Mouse (Mus musculus) c-Kit-positive CD71-negative TER-119-negative erythroid progenitor cells, embryonic 14.5 days (primary cell): ENCODE results near the gene Gm20379.
A peak's percentile ranks its signal among the peaks of the same experiment; 100 is the strongest.

Experiments used
- DNase-seq: peaks from one replicate; pipeline ENCODE4 v3.0.0-alpha.2; 2013; ENCODE audit warnings: low read depth

Gene Gm20379

DNA sequence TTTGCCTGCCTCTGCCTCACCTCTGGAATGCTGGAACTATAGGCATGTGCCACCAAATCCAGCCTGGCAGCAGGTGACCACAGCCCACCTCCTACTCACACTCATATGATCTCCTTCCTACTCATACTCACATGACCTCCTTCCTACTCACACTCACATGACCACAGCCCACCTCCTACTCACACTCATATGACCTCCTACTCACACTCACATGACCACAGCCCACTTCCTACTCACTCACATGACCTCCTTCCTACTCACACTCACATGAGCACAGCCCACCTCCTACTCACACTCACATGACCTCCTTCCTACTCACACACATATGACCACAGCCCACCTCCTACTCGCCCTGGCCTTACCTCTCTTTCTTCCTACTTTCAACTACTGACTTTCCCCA, 31.1 kb downstream of the Gm20379 start:
- no peak for DNase-seq

DNA sequence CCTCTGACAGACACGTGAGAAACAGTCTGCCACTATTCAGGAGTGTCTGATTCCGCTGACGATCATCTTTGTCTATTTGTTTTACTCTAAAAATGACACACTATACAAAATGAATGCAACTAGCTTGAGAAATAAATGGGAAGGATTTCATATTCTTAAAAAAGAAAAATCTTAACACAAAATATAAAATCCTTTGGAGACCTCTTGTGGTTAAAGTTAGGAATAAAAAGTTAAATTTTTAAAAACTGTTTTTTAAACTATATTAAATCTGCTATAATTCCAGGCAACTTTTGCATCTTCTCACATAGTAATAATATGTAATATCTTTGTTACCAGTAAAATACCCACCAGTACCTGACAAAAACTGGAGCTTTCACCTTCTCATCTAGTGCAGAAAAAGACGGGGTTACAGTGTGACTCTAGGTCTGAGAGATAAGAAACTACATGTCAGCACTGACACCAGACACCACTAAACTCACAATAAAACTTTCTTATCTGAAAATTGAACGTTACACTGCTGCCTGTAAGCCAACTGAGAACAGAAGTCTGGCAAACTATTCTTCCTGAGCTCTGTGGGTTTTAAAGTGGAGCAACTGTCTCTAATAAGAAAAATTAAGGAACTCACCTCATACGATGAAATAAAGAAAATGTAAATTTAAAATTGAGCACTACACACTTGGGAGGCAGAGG, 32.1 kb downstream of the Gm20379 start:
- no peak for DNase-seq

DNA sequence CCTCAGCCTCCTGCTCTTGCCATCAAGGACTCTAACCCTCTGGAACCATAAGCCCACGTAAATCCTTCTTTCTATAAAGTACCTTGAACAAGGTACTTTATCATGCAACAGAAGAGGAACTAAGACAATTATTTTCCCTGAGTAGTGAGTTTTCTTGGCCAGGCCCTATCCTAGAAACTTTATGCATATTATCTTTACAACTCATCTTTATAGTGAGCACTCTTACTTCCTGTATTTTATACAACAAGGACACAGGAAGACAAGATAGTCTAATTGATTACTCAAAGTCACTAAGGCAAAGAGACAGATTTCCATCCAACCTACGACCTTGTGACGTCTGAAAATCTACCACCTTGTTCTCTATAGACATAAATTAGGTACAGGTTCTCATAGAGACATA, 34.0 kb downstream of the Gm20379 start:
- DNase-seq = no peak

DNA sequence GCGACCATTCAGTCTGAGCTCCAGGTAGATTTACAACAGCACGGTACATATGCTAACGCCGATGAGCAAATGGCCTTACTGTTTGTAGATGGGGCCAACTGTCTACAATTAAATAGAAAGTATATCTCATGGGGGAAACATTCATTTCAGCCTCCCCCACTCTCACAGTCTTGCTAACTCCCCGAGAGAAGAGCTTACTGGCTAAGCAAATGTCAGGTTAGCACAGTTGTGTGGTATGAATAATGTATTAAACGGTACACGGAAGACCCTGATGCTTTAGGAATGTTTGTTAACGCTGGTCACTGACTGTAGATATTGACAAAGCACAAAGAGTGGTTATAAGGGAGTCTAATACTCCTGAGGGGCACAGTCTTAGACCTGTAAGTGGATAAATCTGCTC, 38.3 kb downstream of the Gm20379 start:
- no peak for DNase-seq

DNA sequence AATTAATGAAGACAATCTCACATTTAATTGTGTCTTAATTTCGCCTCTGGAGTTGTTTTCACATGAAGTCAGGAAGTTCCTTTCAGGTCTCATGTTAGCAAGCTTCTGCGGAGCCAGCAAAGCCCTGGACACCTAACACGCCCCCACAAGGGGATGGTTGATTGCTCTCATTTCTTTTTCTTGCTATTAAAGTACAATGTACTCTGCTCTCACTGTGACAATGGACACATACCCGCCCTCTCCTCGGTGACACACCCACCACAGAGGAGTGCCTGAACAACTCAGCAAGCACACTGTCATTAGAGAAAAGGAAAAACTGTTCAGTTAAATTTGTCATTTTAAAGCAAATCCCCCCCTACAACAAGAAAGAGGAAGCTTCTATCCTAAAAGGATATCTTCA, 40.6 kb downstream of the Gm20379 start:
- no peak for DNase-seq

DNA sequence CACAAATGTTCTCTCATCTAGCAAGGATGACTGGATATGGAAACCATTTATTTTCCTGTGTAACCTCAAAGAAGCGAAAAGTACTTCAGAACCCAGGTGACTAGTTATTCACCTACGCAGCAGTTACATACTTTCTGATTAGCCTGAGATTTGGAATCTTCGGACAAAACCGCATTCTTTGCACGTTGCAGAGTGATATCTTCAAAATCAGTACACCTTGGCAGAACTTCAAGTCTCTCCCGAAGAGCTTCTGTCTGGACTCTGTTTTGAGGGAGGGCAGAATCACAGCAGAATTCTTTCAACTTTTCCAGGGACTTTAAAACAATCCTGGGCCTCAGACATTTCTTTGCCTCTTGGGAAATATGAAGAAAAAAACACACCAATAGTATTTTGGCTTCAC, 45.3 kb downstream of the Gm20379 start:
- no peak for DNase-seq

DNA sequence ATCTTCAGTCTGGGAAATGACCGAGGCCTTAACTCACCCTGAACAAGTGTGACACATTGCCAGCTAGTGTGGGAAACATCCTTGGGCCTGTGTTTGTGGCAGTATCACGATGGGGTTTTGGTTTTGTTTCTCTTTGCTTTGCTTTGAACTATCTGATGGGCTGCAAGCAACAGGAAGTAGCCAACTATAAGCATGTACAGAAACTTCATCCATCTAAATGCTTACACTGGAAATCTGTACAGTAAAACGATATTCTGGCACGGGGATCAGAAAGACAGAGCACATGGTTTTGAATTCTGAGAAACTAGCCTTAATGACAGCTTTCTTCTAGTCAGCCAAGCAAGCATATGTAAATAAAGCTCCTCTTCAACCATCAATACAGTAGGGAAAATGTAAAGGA, 48.2 kb downstream of the Gm20379 start:
- DNase-seq = no peak

DNA sequence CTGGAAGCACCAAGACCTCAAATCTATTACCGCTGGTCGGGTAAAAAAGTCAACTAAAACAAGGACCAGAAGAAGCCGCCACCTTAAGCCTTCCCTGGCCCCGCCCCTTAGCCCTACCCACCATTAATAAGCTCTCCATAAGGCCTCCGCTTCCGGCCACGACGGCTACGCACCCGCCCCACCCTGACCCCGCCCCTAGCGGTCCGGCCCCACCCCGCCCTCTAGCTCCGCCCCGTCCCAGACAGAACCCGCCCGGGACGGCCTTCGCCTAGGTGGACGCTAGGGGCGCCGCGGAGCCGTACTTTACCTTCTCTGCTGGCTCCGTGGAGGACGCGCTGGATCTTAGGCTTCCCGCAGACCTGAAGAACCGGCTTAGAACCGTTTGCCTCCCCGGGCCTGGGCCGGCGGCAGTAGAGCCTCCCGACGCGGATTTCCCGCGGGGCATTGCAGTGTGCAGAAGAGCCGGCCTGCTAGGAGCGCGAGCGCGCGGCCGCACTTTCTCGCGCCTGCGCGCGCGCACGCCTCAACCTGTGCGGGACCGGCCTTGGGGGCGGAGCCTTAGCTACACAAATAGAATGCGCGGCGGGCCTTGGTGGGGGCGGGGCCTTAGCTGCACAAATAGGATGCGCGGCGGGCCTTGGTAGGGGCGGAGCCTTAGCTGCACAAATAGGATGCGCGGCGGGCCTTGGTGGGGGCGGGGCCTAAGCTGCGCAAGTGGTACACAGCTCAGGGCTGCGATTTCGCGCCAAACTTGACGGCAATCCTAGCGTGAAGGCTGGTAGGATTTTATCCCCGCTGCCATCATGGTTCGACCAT, 48.9 kb downstream of the Gm20379 start, which contains the start of the genes Dhfr and Msh3:
Gene Dhfr, plus strand, starts transcription at position 271 of the 816 bp plus-strand sequence.
Gene Msh3, minus strand, starts transcription at position 548 of the 816 bp plus-strand sequence.
- DNase-seq = peak; percentile 93

DNA sequence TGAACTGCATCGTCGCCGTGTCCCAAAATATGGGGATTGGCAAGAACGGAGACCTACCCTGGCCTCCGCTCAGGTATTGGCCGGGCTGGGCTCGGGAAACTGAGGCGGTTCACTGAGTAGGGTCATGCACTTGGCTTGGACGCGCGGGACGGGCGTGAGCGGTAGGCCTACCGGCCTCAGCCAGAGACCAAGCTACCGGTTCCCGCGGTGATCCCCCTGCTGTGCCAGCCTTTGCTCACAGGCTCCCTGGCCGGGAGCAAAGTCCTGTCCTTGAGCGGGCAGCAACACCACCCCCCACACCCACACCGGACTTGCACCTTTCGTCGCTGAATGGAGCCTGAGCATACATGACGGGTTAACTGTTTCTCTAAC, 49.5 kb downstream of the Gm20379 start:
- no peak for DNase-seq

DNA sequence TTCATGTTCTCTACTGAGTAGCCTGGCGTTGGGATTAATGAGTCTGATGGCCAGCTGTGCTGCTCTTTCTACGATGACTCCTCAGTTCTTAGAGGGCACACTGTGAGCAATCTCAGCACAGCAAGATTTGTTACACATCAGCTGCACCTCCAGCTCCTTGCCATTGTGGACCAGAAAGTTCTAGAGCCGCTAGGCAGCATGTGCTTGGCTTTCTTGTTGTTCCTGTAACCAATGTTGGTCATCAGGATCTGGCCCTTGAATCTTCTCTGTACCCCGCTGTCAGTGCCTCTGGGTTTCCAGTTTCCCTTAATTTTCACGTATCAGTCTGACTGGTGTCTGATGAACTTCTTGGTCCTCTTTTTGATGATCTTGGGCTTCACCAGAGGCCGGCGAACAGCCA, 50.6 kb downstream of the Gm20379 start:
- no peak for DNase-seq
